Mouse (Mus musculus): ENCODE results near the gene Hbb-bh2. TPM values are rescaled to one million over a fixed set of nuclear protein-coding genes. Genes with fewer than 3 reads are reported as not detected.
"Not testable (repeated sequence)": the region's sequence is repeated elsewhere in the genome, so short reads cannot be mapped to it uniquely, and the experiment has no call there.

Hbb-bh2 gene
- polyA plus RNA-seq, 1 experiment from 2014 or later = not detected

DNA sequence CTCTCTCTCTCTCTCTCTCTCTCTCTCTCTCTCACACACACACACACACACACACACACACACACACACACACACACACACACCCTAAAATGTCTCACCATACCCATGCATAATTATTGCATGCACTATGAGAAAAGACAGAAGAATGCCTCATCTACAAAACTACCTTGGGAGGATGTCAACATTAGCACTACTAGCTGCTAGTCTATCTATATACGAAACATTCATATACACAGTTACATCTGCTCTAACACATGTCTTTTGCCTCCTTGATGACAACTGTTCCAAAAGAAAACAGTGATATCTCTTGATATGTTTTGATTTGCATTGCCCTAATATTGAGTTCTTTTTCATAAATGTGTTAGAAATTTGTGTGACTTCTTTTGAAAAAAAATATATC, 30.0 kb downstream of the Hbb-bh2 start:
- H3K27me3 ChIP-seq (replicated peaks) = no peaks in the 10 kb centered on the region
- H3K9ac ChIP-seq = no peak overlapping the region
- ATAC-seq = no peak
- no peaks in the 10 kb centered on the region for H3K36me3 ChIP-seq
- H3K27ac ChIP-seq = no peak overlapping the region
- H3K4me1 ChIP-seq (replicated peaks) = no peaks in the 10 kb centered on the region
- no peak overlapping the region for H3K4me2 ChIP-seq (replicated peaks)
- WGBS = 83% methylated on average over 1 of the region's 1 CpGs
- H3K9me3 ChIP-seq = no peaks in the 10 kb centered on the region
- H3K4me3 ChIP-seq (replicated peaks) = no peak overlapping the region

DNA sequence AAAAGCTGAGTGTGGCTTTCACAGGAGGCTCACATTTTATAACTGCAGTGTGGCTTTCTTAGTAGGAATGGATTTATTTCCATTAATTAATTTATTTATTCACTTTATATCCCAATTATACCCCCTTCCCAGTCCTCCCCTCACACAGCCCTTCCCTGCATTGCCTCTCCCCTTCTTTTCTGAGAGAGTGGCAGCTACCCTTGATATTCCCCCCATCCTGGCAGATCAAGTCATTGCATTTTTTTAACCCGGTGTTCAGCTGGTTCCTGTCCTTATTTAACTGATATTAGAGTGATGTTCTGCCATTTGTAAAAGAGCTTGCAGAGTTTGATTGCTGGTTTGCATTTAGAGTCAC, 30.5 kb downstream of the Hbb-bh2 start:
- Histone ChIP-seq H3K4me2 (replicated peaks) (no peak overlapping the region), H3K4me3 (replicated peaks) (no peak overlapping the region), H3K4me1 (replicated peaks) (no peaks in the 10 kb centered on the region), H3K36me3 (no peaks in the 10 kb centered on the region), H3K9me3 (no peaks in the 10 kb centered on the region), H3K27me3 (replicated peaks) (no peaks in the 10 kb centered on the region), H3K27ac (no peak overlapping the region), H3K9ac (no peak overlapping the region)
- ATAC-seq = no peak
- 66% methylated on average over 1 of the region's 1 CpGs for WGBS

DNA sequence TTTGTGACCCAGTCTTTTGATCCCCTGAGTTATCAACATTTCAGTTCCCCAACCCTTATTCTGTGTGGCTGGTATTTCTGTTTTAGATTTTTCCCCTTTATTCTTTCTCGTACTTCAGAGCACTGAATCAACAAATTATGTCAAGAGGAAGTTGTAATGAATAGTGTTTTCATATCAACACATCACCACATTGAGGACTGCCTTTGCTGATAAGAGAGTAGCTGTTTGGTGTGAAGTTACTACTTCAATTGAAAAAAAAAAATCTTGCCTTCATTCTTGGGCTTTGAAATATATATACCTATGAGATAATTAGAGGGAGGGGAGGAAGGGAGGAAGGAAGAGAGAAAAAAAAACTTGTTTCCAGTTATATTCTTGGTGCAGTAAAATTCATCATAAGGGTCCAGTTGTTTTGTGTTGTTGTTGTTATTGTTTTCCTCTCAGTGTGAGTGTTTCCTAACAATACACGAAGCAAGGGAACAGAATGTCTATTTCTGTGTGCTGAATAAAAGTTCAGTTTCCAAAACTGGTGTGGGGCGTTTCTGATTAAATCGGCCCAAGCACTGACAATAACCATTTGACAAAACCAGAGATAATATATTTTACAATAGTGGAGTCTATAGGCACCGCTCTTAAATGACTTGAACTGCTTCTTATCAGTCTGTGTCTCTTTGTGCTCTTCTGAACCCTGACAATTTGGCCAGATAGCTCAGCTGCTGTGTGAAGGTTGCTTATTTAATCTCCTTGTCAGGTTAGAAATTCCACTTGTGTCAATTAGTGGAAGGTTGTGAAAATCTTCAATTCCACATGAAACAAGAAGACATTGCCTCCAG, 31.1 kb downstream of the Hbb-bh2 start:
- Histone ChIP-seq H3K4me1 (replicated peaks) (no peaks in the 10 kb centered on the region), H3K27ac (no peak overlapping the region), H3K36me3 (no peaks in the 10 kb centered on the region), H3K4me3 (replicated peaks) (no peak overlapping the region), H3K9me3 (no peaks in the 10 kb centered on the region), H3K27me3 (replicated peaks) (no peaks in the 10 kb centered on the region), H3K9ac (no peak overlapping the region), H3K4me2 (replicated peaks) (no peak overlapping the region)
- WGBS = 47% methylated on average over 5 of the region's 5 CpGs
- ATAC-seq = no peak

DNA sequence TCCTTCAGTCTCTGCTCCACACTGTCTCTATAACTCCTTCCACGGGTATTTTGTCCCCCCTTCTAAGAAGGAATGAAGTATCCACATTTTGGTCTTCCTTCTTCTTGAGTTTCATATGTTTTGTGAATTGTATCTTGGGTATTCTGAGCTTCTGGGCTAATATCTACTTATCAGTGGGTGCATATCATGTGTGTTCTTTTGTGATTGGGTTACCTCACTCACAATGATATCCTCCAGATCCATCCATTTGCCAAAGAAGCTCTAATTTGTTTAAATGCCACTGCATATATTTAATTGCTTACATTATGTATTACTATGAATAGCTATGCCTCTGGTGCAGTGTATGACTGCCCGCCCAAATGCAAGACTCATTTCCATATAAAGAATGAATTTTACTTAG, 32.2 kb downstream of the Hbb-bh2 start:
- not testable (repeated sequence) for H3K4me2 ChIP-seq (replicated peaks); H3K36me3 ChIP-seq; H3K27me3 ChIP-seq (replicated peaks); H3K9me3 ChIP-seq; ATAC-seq; H3K27ac ChIP-seq; H3K9ac ChIP-seq; H3K4me3 ChIP-seq (replicated peaks); H3K4me1 ChIP-seq (replicated peaks)
- WGBS = 70% methylated on average over 2 of the region's 2 CpGs

DNA sequence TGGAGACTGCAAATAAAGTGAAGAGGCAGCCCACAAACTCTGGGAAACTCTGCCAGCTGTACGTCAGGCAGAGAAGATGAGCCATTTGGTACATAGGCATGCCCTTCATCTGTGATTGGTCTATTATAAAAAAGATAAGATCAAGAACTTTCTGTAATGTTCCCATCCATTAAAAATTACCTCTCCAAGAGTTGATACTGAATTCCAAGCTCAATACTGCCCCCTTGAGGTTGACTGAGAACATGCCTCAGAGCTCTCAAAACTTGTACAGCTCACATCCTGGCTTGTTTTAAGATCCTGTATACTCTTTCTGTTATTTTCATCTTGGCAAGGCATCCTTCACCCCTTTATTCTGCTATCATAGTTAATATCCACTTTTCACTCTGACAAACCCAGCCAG, 33.5 kb downstream of the Hbb-bh2 start:
- Histone ChIP-seq H3K4me3 (replicated peaks) (no peak overlapping the region), H3K4me1 (replicated peaks) (no peaks in the 10 kb centered on the region), H3K36me3 (no peaks in the 10 kb centered on the region), H3K9ac (no peak overlapping the region), H3K9me3 (no peaks in the 10 kb centered on the region), H3K27ac (no peak overlapping the region), H3K27me3 (replicated peaks) (no peaks in the 10 kb centered on the region), H3K4me2 (replicated peaks) (no peak overlapping the region)
- ATAC-seq = 0 out of 2 replicates have a peak, but pooled peaks have one; percentile 31
- 43% methylated on average over 1 of the region's 1 CpGs for WGBS

DNA sequence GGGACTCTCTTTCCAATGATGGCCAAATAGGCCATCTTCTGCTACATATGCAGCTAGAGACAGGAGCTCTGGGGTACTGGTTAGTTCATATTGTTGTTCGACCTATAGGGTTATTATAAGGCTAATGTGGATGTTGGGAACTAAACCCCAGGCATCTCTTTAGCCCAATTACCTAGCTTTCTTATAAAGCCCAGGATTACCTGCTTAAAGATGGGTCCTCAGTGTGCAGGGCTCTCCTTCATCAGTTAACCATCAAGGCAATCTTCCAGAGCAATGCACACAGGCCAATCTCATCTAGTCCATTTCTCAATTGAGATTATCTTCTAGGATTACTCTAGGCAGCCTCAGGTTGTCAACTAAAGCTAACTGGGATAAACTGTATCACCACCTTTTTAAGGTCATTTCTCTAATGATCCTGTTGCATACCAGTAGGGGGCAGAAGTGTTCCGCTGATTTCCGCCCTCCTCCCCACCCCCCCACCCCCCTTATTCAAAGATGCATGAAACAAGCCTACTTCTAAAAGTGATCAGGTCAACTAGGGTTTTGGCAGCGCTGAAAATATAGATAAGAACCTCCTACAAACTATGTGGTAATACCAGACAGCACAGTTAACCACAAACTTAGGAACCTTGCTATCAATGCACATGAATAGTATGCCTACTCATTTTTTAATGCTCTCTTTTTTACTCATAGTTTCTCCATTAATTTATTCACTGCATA, 47.5 kb downstream of the Hbb-bh2 start:
- 23% methylated on average over 4 of the region's 4 CpGs for WGBS
- no peak overlapping the region for H3K4me2 ChIP-seq (replicated peaks)
- H3K9ac ChIP-seq = no peak overlapping the region
- H3K27me3 ChIP-seq (replicated peaks) = no peaks in the 10 kb centered on the region
- H3K36me3 ChIP-seq = no peaks in the 10 kb centered on the region
- H3K4me3 ChIP-seq (replicated peaks) = no peak overlapping the region
- H3K27ac ChIP-seq = no peak overlapping the region
- no peaks in the 10 kb centered on the region for H3K9me3 ChIP-seq
- no peak for ATAC-seq
- no peaks in the 10 kb centered on the region for H3K4me1 ChIP-seq (replicated peaks)

DNA sequence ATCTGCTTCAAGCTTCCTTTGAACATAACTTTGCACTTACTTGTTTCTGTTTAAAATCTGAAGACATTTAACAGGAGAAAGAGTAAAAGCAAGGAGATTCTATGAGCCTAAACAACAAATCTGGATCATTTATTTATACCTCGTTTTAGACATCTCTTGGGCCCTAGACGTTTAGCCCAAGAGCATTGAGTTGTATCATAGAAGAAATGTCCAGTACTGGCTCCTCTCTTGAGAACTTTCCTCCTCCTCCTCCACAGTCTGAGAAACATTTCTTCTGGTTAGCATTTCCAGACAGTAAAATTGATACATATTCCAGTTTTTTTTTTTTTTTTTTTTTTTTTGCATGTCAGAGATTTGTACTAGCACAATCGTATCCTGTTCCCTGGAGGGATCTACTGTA, 48.6 kb downstream of the Hbb-bh2 start, which contains the start of gene Olfr67:
Olfr67 (minus strand) TSS at position 101 of the 400 bp plus-strand sequence.
- Histone ChIP-seq H3K9ac (no peak within 1 kb of the TSS), H3K4me3 (replicated peaks) (no peak within 1 kb of the TSS), H3K9me3 (no peaks in the 10 kb centered on the region), H3K4me1 (replicated peaks) (no peaks in the 10 kb centered on the region), H3K4me2 (replicated peaks) (no peak within 1 kb of the TSS), H3K27ac (no peak within 1 kb of the TSS), H3K27me3 (replicated peaks) (no peaks in the 10 kb centered on the region), H3K36me3 (no peaks in the 10 kb centered on the region)
- ATAC-seq = no peak
- WGBS = 74% methylated on average over 3 of the region's 3 CpGs

Other genes starting within 250 kb of the Hbb-bh2 start
- gene Olfr619, start 239.9 kb downstream of the Hbb-bh2 start, polyA plus RNA-seq (2015; fragmentation: Nextera tagmentation; extraction: Ambion mirVana) = not detected in 2 replicates
- gene Olfr620, start 228.0 kb downstream of the Hbb-bh2 start, polyA plus RNA-seq (2015; fragmentation: Nextera tagmentation; extraction: Ambion mirVana) = not detected in 2 replicates
- not detected in 2 replicates for gene Olfr622, start 197.8 kb downstream of the Hbb-bh2 start, polyA plus RNA-seq (2015; fragmentation: Nextera tagmentation; extraction: Ambion mirVana)
- gene Olfr623, start 176.8 kb downstream of the Hbb-bh2 start, polyA plus RNA-seq (2015; fragmentation: Nextera tagmentation; extraction: Ambion mirVana) = not detected in 2 replicates
- 0.03 TPM in 1 of 2 replicates, not detected in the other for gene Olfr624, start 169.3 kb downstream of the Hbb-bh2 start, polyA plus RNA-seq (2015; fragmentation: Nextera tagmentation; extraction: Ambion mirVana)
- gene Olfr625-ps1, start 157.8 kb downstream of the Hbb-bh2 start, polyA plus RNA-seq (2015; fragmentation: Nextera tagmentation; extraction: Ambion mirVana) = not detected in 2 replicates
- gene Olfr243, start 125.8 kb downstream of the Hbb-bh2 start, polyA plus RNA-seq (2015; fragmentation: Nextera tagmentation; extraction: Ambion mirVana) = not detected in 2 replicates
- not detected in 2 replicates for gene Olfr628, start 110.1 kb downstream of the Hbb-bh2 start, polyA plus RNA-seq (2015; fragmentation: Nextera tagmentation; extraction: Ambion mirVana)
- not detected in 2 replicates for gene Olfr629, start 95.6 kb downstream of the Hbb-bh2 start, polyA plus RNA-seq (2015; fragmentation: Nextera tagmentation; extraction: Ambion mirVana)
- not detected in 2 replicates for gene Olfr630, start 83.2 kb downstream of the Hbb-bh2 start, polyA plus RNA-seq (2015; fragmentation: Nextera tagmentation; extraction: Ambion mirVana)
- gene Olfr69, start 68.9 kb downstream of the Hbb-bh2 start, polyA plus RNA-seq (2015; fragmentation: Nextera tagmentation; extraction: Ambion mirVana) = not detected in 2 replicates
- gene Olfr68, start 60.8 kb downstream of the Hbb-bh2 start, polyA plus RNA-seq (2015; fragmentation: Nextera tagmentation; extraction: Ambion mirVana) = not detected in 2 replicates
- not detected in 2 replicates for gene Olfr67, start 48.7 kb downstream of the Hbb-bh2 start, polyA plus RNA-seq (2015; fragmentation: Nextera tagmentation; extraction: Ambion mirVana)
- 2,721 and 2,775 TPM in 2 replicates for gene Hbb-bt, start 26.5 kb downstream of the Hbb-bh2 start, polyA plus RNA-seq (2015; fragmentation: Nextera tagmentation; extraction: Ambion mirVana)
- gene Hbb-bs, start 12.4 kb downstream of the Hbb-bh2 start, polyA plus RNA-seq (2015; fragmentation: Nextera tagmentation; extraction: Ambion mirVana) = 7,434 and 7,479 TPM in 2 replicates
- 2.0 and 2.2 TPM in 2 replicates for gene Hbb-bh1, start 2.6 kb upstream of the Hbb-bh2 start, polyA plus RNA-seq (2015; fragmentation: Nextera tagmentation; extraction: Ambion mirVana)
- gene Hbb-y, start 12.7 kb upstream of the Hbb-bh2 start, polyA plus RNA-seq (2015; fragmentation: Nextera tagmentation; extraction: Ambion mirVana) = 165 and 266 TPM in 2 replicates
- not detected in 2 replicates for gene Olfr66, start 45.7 kb upstream of the Hbb-bh2 start, polyA plus RNA-seq (2015; fragmentation: Nextera tagmentation; extraction: Ambion mirVana)
- not detected in 2 replicates for gene Olfr64, start 54.0 kb upstream of the Hbb-bh2 start, polyA plus RNA-seq (2015; fragmentation: Nextera tagmentation; extraction: Ambion mirVana)
- not detected in 2 replicates for gene Olfr65, start 63.0 kb upstream of the Hbb-bh2 start, polyA plus RNA-seq (2015; fragmentation: Nextera tagmentation; extraction: Ambion mirVana)
- not detected in 2 replicates for gene Olfr631, start 88.3 kb upstream of the Hbb-bh2 start, polyA plus RNA-seq (2015; fragmentation: Nextera tagmentation; extraction: Ambion mirVana)
- not detected in 2 replicates for gene Olfr632, start 93.8 kb upstream of the Hbb-bh2 start, polyA plus RNA-seq (2015; fragmentation: Nextera tagmentation; extraction: Ambion mirVana)
- not detected in 2 replicates for gene Olfr633, start 103.9 kb upstream of the Hbb-bh2 start, polyA plus RNA-seq (2015; fragmentation: Nextera tagmentation; extraction: Ambion mirVana)
- gene Olfr635, start 130.6 kb upstream of the Hbb-bh2 start, polyA plus RNA-seq (2015; fragmentation: Nextera tagmentation; extraction: Ambion mirVana) = 0.01 TPM in 1 of 2 replicates, not detected in the other
- gene Olfr638, start 158.2 kb upstream of the Hbb-bh2 start, polyA plus RNA-seq (2015; fragmentation: Nextera tagmentation; extraction: Ambion mirVana) = not detected in 2 replicates
- not detected in 2 replicates for gene Olfr639, start 176.8 kb upstream of the Hbb-bh2 start, polyA plus RNA-seq (2015; fragmentation: Nextera tagmentation; extraction: Ambion mirVana)
- gene Olfr640, start 185.1 kb upstream of the Hbb-bh2 start, polyA plus RNA-seq (2015; fragmentation: Nextera tagmentation; extraction: Ambion mirVana) = not detected in 2 replicates
- not detected in 2 replicates for gene Olfr641, start 194.9 kb upstream of the Hbb-bh2 start, polyA plus RNA-seq (2015; fragmentation: Nextera tagmentation; extraction: Ambion mirVana)
- gene Olfr642, start 212.1 kb upstream of the Hbb-bh2 start, polyA plus RNA-seq (2015; fragmentation: Nextera tagmentation; extraction: Ambion mirVana) = not detected in 2 replicates
- not detected in 2 replicates for gene 4930516K23Rik, start 220.9 kb upstream of the Hbb-bh2 start, polyA plus RNA-seq (2015; fragmentation: Nextera tagmentation; extraction: Ambion mirVana)
- not detected in 2 replicates for gene Olfr644, start 231.3 kb upstream of the Hbb-bh2 start, polyA plus RNA-seq (2015; fragmentation: Nextera tagmentation; extraction: Ambion mirVana)
- not detected in 2 replicates for gene Olfr645, start 244.9 kb upstream of the Hbb-bh2 start, polyA plus RNA-seq (2015; fragmentation: Nextera tagmentation; extraction: Ambion mirVana)